Mouse (Mus musculus) myocyte (in vitro differentiated cells): ENCODE measurements around the gene Mterf4. TPM values are rescaled to one million over a fixed set of nuclear protein-coding genes. Genes with fewer than 3 reads are reported as not detected.
A peak's percentile ranks its signal among the peaks of the same experiment; 100 is the strongest.

Experiments
- H3K27me3 ChIP-seq: one replicate; pipeline ENCODE4 v1.6.1; 2011; ENCODE audit not compliant: control insufficient read depth, insufficient read depth, insufficient read length
- H3K36me3 ChIP-seq: one replicate; pipeline ENCODE4 v1.6.1; 2011; ENCODE audit not compliant: control insufficient read depth, insufficient read depth
- H3K4me2 ChIP-seq: one replicate; pipeline ENCODE4 v1.6.1; 2011; ENCODE audit warnings: low read depth, control low read depth
- H3K4me3 ChIP-seq: one replicate; pipeline ENCODE4 v1.5.1; 2011; ENCODE audit warnings: mild to moderate bottlenecking, control low read depth, moderate library complexity
- H3K79me2 ChIP-seq: one replicate; pipeline ENCODE4 v1.6.1; 2011; ENCODE audit not compliant: control insufficient read depth, insufficient read depth
- H3ac ChIP-seq: one replicate; pipeline ENCODE4 v1.6.1; 2011; ENCODE audit not compliant: control insufficient read depth, insufficient read length
- CEBPB ChIP-seq: IDR thresholded peaks from 2 replicates; pipeline ENCODE4 v1.6.1; 2011; ENCODE audit warnings: mild to moderate bottlenecking, moderate library complexity; ENCODE audit not compliant: poor library complexity, insufficient read depth, severe bottlenecking
- E2F4 ChIP-seq: IDR thresholded peaks from one replicate; pipeline ENCODE4 v1.6.1; 2011; ENCODE audit warnings: mild to moderate bottlenecking, control low read depth, moderate library complexity; ENCODE audit not compliant: insufficient read depth
- MAX ChIP-seq: IDR thresholded peaks from one replicate; pipeline ENCODE4 v1.6.1; 2011; ENCODE audit warnings: low read depth, mild to moderate bottlenecking, control low read depth
- MYOD1 ChIP-seq, 3 experiments: IDR thresholded peaks; one replicate each; pipeline ENCODE4 v1.6.1; 2011; ENCODE audit warnings: control low read depth in 2 of 3, low read depth in 2 of 3, mild to moderate bottlenecking in 2 of 3, moderate library complexity in 1 of 3; ENCODE audit not compliant: insufficient read length in 2 of 3, control insufficient read depth in 1 of 3
- MYOG ChIP-seq, 3 experiments: IDR thresholded peaks; one replicate each; pipeline ENCODE4 v1.6.1; 2011; ENCODE audit warnings: control low read depth in 2 of 3, low read depth in 2 of 3, mild to moderate bottlenecking in 2 of 3; ENCODE audit not compliant: insufficient read length in 2 of 3, control insufficient read depth in 1 of 3, insufficient read depth in 1 of 3
- POLR2A ChIP-seq: IDR thresholded peaks from one replicate; pipeline ENCODE4 v1.6.1; 2011; ENCODE audit warnings: low read depth, mild to moderate bottlenecking, control low read depth, moderate library complexity; ENCODE audit not compliant: insufficient read length
- POLR2AphosphoS2 ChIP-seq: IDR thresholded peaks from one replicate; pipeline ENCODE4 v1.6.1; 2011; ENCODE audit warnings: low read depth, control low read depth; ENCODE audit not compliant: insufficient read length
- REST ChIP-seq: IDR thresholded peaks from one replicate; pipeline ENCODE4 v1.6.1; 2011; ENCODE audit warnings: mild to moderate bottlenecking, control low read depth, moderate library complexity; ENCODE audit not compliant: insufficient read depth, insufficient read length
- SRF ChIP-seq: IDR thresholded peaks from one replicate; pipeline ENCODE4 v1.6.1; 2011; ENCODE audit warnings: low read depth; ENCODE audit not compliant: control insufficient read depth, insufficient read length
- TCF12 ChIP-seq: IDR thresholded peaks from one replicate; pipeline ENCODE4 v1.6.1; 2011; ENCODE audit warnings: mild to moderate bottlenecking, control low read depth; ENCODE audit not compliant: poor library complexity, insufficient read depth, severe bottlenecking
- TCF3 ChIP-seq: IDR thresholded peaks from one replicate; pipeline ENCODE4 v1.6.1; 2011; ENCODE audit warnings: low read depth, control low read depth; ENCODE audit not compliant: insufficient read length
- USF1 ChIP-seq: IDR thresholded peaks from one replicate; pipeline ENCODE4 v1.6.1; 2011; ENCODE audit warnings: low read depth, mild to moderate bottlenecking, control low read depth, moderate library complexity
- polyA plus RNA-seq: library from polyadenylated mRNA; unstranded; fragments of >200 nt; fragmentation: generic; extraction: Trizol; gene quantifications from one replicate; pipeline ENCODE4 v1.2.1, GENCODE M21; 2012; ENCODE audit warnings: missing spikeins

The Mterf4 gene
- polyA plus RNA-seq, 1 experiment, result 16.5 TPM

GRCm38 (mm10) chr1:93289678-93290214, 16.0 kb downstream of the Mterf4 start:
- no peak for TF ChIP-seq POLR2A
- TF ChIP-seq POLR2AphosphoS2, result no peak
- peak in 1 of 3 experiments; percentile 19 for TF ChIP-seq MYOG (IDR thresholded peaks at IDR 0.05; ENCODE audit: control insufficient read depth in 1 of 3, insufficient read depth in 1 of 3, insufficient read length in 2 of 3, low read depth in 2 of 3)
- TF ChIP-seq MYOD1 (IDR thresholded peaks at IDR 0.05; ENCODE audit: control insufficient read depth in 1 of 3, insufficient read length in 2 of 3, low read depth in 2 of 3), result peak in 1 of 3 experiments; percentile 13
- H3K4me3 ChIP-seq, result no peak overlapping the region
- H3K36me3 ChIP-seq, result no peaks in the 10 kb centered on the region

DNA sequence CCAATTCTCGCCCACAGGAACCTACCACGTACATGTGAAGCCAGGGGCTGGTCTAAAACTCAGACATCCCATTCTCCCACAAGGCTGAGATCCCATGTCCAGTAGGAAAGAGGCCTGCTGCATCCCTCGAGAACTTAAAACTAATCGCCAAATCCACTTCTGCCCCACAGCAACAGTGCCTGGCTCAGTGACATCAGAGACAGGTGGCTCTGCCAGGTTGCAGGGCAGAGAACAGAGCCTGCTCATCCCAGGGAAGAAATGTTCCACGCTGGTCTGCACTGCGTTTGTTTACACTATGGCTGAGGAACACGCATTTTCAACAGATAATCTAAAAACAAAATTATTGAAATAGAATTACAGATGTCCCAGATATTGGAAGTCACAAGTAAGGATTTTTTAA, 28.7 kb downstream of the Mterf4 start:
- H3ac ChIP-seq, result no peak overlapping the region
- H3K27me3 ChIP-seq, result no peaks in the 10 kb centered on the region
- H3K4me3 ChIP-seq, result no peak overlapping the region
- H3K4me2 ChIP-seq, result no peak overlapping the region
- H3K36me3 ChIP-seq, result no peaks in the 10 kb centered on the region
- no peaks in the 10 kb centered on the region for H3K79me2 ChIP-seq
- TF ChIP-seq CEBPB (no peak), MYOD1 (IDR thresholded peaks at IDR 0.05; ENCODE audit: control insufficient read depth in 1 of 3, insufficient read length in 2 of 3, low read depth in 2 of 3) (no peak), MYOG (IDR thresholded peaks at IDR 0.05; ENCODE audit: control insufficient read depth in 1 of 3, insufficient read depth in 1 of 3, insufficient read length in 2 of 3, low read depth in 2 of 3) (peak in 1 of 3 experiments; percentile 43)

More at GRCm38 (mm10) chr1:93289678-93290214, 16.0 kb downstream of the Mterf4 start:
- H3K4me2 ChIP-seq, result peak overlapping the region; percentile 21
- H3K27me3 ChIP-seq, result no peaks in the 10 kb centered on the region
- no peaks in the 10 kb centered on the region for H3K79me2 ChIP-seq
- H3ac ChIP-seq, result no peak overlapping the region

- Histone ChIP-seq H3K27me3 (no peaks in the 10 kb centered on the region), H3ac (no peak overlapping the region), H3K4me3 (no peak overlapping the region), H3K36me3 (no peaks in the 10 kb centered on the region), H3K4me2 (no peak overlapping the region), H3K79me2 (no peaks in the 10 kb centered on the region)
- TF ChIP-seq MYOD1 (IDR thresholded peaks at IDR 0.05; ENCODE audit: control insufficient read depth in 1 of 3, insufficient read length in 2 of 3, low read depth in 2 of 3) (no peak), TCF3 (no peak), POLR2AphosphoS2 (no peak), SRF (no peak), E2F4 (no peak), MAX (no peak), USF1 (no peak), CEBPB (no peak), POLR2A (no peak), MYOG (IDR thresholded peaks at IDR 0.05; ENCODE audit: control insufficient read depth in 1 of 3, insufficient read depth in 1 of 3, insufficient read length in 2 of 3, low read depth in 2 of 3) (no peak)
Measured at GRCm38 (mm10) chr1:93275561-93275960, 30.2 kb downstream of the Mterf4 start.

DNA sequence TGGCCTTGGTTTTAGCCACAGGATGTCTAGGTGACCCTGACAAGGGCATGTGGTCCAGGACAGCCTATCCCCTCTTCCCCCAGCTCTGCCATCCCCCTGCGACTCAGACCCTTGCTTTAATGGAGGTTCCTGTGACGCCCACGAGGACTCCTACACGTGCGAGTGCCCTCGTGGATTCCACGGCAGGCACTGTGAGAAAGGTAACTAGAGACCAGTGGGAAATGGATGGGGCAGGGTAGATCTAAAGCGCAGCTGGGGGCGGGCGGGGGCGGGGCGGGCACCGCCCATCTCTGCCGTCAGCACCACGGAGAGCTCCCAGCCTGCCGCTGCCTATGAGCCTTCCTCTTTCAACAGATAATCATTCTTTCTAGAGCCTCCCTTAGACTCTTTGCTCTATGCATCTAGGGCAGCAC, 33.3 kb downstream of the Mterf4 start:
- no peak for TF ChIP-seq POLR2AphosphoS2
- TF ChIP-seq REST, result peak; percentile 85
- Histone ChIP-seq H3K27me3 (no peaks in the 10 kb centered on the region), H3K79me2 (no peaks in the 10 kb centered on the region), H3K4me2 (no peak overlapping the region), H3ac (no peak overlapping the region), H3K36me3 (no peaks in the 10 kb centered on the region), H3K4me3 (no peak overlapping the region)

DNA sequence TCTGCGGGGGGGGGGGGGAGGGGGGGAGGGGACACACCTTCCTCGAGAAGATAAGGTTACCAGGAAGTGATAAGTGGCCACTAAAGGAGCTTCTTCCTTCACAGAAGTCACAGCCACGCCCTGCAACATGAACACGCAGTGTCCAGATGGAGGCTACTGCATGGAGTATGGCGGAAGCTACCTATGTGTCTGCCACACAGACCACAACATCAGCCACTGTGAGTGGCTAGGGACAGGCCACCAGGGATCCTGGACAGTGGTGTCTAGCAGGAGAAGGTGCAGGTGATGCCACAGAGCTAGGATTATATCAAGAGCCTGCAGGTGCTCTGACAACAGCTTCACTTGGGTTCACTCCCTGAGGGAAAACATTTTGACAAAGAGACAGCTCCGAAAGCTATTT, 34.0 kb downstream of the Mterf4 start:
- H3K4me3 ChIP-seq, result no peak overlapping the region
- no peaks in the 10 kb centered on the region for H3K36me3 ChIP-seq

More for the DNA sequence above, 34.0 kb downstream of the Mterf4 start:
- no peaks in the 10 kb centered on the region for H3K79me2 ChIP-seq
- H3ac ChIP-seq, result no peak overlapping the region
- no peak for TF ChIP-seq USF1
- TF ChIP-seq CEBPB, result no peak
- no peak for TF ChIP-seq REST
- no peak for TF ChIP-seq TCF3
- TF ChIP-seq POLR2A, result no peak
- no peak for TF ChIP-seq SRF
- no peak for TF ChIP-seq POLR2AphosphoS2
- no peak for TF ChIP-seq MYOG (IDR thresholded peaks at IDR 0.05; ENCODE audit: control insufficient read depth in 1 of 3, insufficient read depth in 1 of 3, insufficient read length in 2 of 3, low read depth in 2 of 3)
- TF ChIP-seq MYOD1 (IDR thresholded peaks at IDR 0.05; ENCODE audit: control insufficient read depth in 1 of 3, insufficient read length in 2 of 3, low read depth in 2 of 3), result no peak
- no peak for TF ChIP-seq E2F4
- no peak for TF ChIP-seq MAX
- TF ChIP-seq TCF12, result no peak
- no peak overlapping the region for H3K4me2 ChIP-seq
- H3K27me3 ChIP-seq, result no peaks in the 10 kb centered on the region
